Mouse (Mus musculus) MEL (cell line): ENCODE measurements at regions not wholly inside any gene's neighbourhood (a gene's known extent, or its start where the extent isn't known, plus 50 kb on each side); places are given as distances from the start of the nearest gene placed in this dataset.

Source experiments
- POLR2AphosphoS2 ChIP-seq: IDR thresholded peaks from 2 replicates; pipeline ENCODE4 v1.6.1; 2011; ENCODE audit warnings: low read length, improper control_type of control experiment
- TAL1 ChIP-seq: IDR thresholded peaks from 2 replicates; pipeline ENCODE4 v1.6.1; 2012; ENCODE audit warnings: mild to moderate bottlenecking, inconsistent platforms, low read length, moderate library complexity, mixed read lengths
- TCF12 ChIP-seq: IDR thresholded peaks from 2 replicates; pipeline ENCODE4 v1.6.1; 2014; ENCODE audit warnings: low read depth, mild to moderate bottlenecking, inconsistent platforms, low read length, improper control_type of control experiment, moderate library complexity

GRCm38 (mm10) chr14:101376690-101377089, 176.6 kb upstream of the Prr30 start:
- TF ChIP-seq POLR2AphosphoS2 (no peak), TAL1 (no peak), TCF12 (no peak)
